ENCODE assay signal across 28 mouse cellular contexts in the genomic region with DNA sequence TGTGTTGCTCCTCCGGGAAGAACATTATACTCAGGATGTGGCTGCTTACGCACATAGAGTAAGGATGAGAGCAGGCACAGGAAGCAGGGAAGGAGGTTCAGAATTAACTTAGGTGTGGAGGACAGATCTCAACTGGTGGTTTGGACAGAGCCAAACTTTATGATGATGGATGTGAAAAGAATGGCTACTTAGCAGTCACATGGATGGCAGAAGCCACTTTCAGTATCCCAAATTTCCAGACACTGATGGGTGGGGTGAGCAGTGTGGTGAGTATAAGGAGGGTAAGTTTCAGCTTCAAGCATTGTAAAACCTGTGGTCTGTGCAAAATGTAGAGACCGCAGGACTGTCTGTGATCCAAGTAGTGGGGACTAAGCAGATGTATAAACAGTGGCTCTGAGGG.
"Had no signal": no experiment of that assay in that cellular context is flagged by ENCODE, and none has a peak within 500 bp of the region (broad histone marks: within the 10 kb centered on the region; RNA-seq: fewer than 3 reads in every experiment).

No protein-coding gene starts in this region.

- ATAC-seq: forebrain, embryonic 13.5 days; forebrain, embryonic 14.5 days; forebrain, embryonic 15.5 days; forebrain, embryonic 16.5 days; forebrain, postnatal 0 days had no signal

- H3K9ac ChIP-seq: embryonic facial prominence, embryonic 12.5 days; embryonic facial prominence, embryonic 13.5 days; embryonic facial prominence, embryonic 15.5 days; forebrain, embryonic 12.5 days; forebrain, embryonic 13.5 days; forebrain, embryonic 15.5 days; forebrain, postnatal 0 days had no signal

- H3K4me3 ChIP-seq: embryonic facial prominence, embryonic 10.5 days; embryonic facial prominence, embryonic 12.5 days; embryonic facial prominence, embryonic 13.5 days; embryonic facial prominence, embryonic 15.5 days; erythroblast, embryonic 14.5 days; forebrain, embryonic 10.5 days; forebrain, embryonic 12.5 days; forebrain, embryonic 13.5 days; forebrain, embryonic 15.5 days; gastrocnemius, adult 2 months; heart, adult 2 months had no signal

- H3K27ac ChIP-seq: embryonic facial prominence, embryonic 10.5 days; embryonic facial prominence, embryonic 12.5 days; embryonic facial prominence, embryonic 13.5 days; embryonic facial prominence, embryonic 15.5 days; forebrain, embryonic 10.5 days; forebrain, embryonic 12.5 days; forebrain, embryonic 13.5 days; forebrain, embryonic 15.5 days; gastrocnemius, adult 2 months; heart, adult 2 months had no signal

- H3K4me1 ChIP-seq: embryonic facial prominence, embryonic 10.5 days; embryonic facial prominence, embryonic 12.5 days; embryonic facial prominence, embryonic 13.5 days; embryonic facial prominence, embryonic 15.5 days; forebrain, embryonic 10.5 days; forebrain, embryonic 12.5 days; forebrain, embryonic 13.5 days; forebrain, embryonic 15.5 days had no signal

- H3K4me2 ChIP-seq: embryonic facial prominence, embryonic 12.5 days; embryonic facial prominence, embryonic 13.5 days; embryonic facial prominence, embryonic 15.5 days; forebrain, embryonic 12.5 days; forebrain, embryonic 13.5 days; forebrain, embryonic 15.5 days had no signal

- DNase-seq: cerebellum, adult 8-10 months; cerebellum, adult 9-10 months; cerebellum, adult 9-11 months; cerebellum, postnatal 10 days; cerebellum, postnatal 14 days; cerebellum, postnatal 25 days; cerebellum, postnatal 36 days; embryo, embryonic 11 days; forebrain, postnatal 0 days; gastrocnemius, adult 2 months; gastrocnemius, postnatal 10 days; gastrocnemius, postnatal 14 days; gastrocnemius, postnatal 25 days; gastrocnemius, postnatal 36 days; heart, adult 11 months; heart, adult 18-20 months; heart, adult 2 months had no signal

- H3K9me3 ChIP-seq: embryonic facial prominence, embryonic 10.5 days; embryonic facial prominence, embryonic 12.5 days; embryonic facial prominence, embryonic 13.5 days; embryonic facial prominence, embryonic 15.5 days; forebrain, embryonic 10.5 days; forebrain, embryonic 12.5 days; forebrain, embryonic 13.5 days; forebrain, embryonic 15.5 days had no signal

- H3K36me3 ChIP-seq: embryonic facial prominence, embryonic 10.5 days; embryonic facial prominence, embryonic 12.5 days; embryonic facial prominence, embryonic 13.5 days; embryonic facial prominence, embryonic 15.5 days; forebrain, embryonic 10.5 days; forebrain, embryonic 12.5 days; forebrain, embryonic 15.5 days had no signal

- H3K27me3 ChIP-seq: embryonic facial prominence, embryonic 12.5 days; embryonic facial prominence, embryonic 13.5 days; embryonic facial prominence, embryonic 15.5 days; forebrain, embryonic 12.5 days; forebrain, embryonic 13.5 days; forebrain, embryonic 15.5 days had no signal
